Mouse (Mus musculus) urinary bladder, postnatal 14 days (tissue): ENCODE results near the gene Rap1gap2.

Experiments
- DNase-seq: peaks from one replicate; pipeline ENCODE4 v3.0.0; 2021; ENCODE audit warnings: low spot score

Rap1gap2 gene

DNA sequence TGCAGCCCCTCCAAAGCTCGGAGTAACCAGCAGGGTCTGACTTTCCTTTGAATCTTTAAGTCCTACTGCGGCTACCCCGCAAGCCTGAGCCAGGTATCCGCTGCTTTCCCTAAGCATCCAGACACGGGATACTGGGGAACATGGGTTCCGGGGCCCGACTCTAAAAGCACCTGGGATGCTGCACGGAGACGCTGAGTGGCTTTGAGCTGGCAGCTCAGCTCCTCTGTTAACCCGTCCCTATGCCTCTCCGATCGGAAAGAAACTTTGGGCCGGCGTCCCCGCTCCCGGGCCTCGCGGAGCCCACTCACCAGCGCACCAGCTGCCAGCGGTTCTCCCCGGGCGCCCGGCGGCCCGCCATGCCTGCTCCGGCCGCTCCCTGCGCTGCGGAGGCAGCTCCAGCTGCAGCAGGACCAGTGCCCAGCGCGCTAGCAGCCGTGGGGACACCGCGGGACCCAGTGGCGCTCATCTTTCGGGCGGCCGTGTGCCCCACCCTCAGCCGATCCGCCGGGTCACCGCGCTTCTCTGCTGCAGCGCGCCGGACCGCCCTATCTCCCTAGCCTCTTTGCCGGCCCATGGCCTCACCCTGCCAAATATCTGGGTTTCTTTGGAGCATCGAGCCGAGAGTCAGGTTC lies at the start of gene Rap1gap2:
Gene Rap1gap2, minus strand, starts transcription at position 371 of the 632 bp plus-strand sequence.
- DNase-seq, result no peak

- no peak for DNase-seq
These were observed 49.6 kb upstream of the Rap1gap2 start for GRCm38 (mm10) chr11:74660336-74660735.

GRCm38 (mm10) chr11:74655941-74656340 lies 45.2 kb upstream of the Rap1gap2 start:
- no peak for DNase-seq

DNA sequence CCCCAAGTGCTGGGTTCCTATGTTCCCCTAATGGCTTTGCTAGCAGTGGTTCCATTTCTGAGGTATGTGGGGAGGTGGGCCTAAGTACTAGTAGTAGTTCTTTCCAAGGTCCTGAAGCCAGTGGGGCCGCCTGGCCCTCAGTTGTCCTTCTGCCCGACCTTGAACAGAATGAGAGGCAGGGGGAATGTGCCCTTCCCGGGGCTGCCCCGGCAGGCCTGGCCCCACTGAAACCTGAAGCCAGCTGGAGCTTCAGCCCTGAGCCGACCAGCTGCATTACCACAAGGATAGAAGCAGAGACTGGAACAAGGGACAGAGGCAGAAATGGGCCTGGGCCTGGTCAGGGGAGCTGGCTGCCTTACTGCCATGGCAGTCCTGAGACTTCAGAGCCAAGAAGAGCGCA lies 42.7 kb upstream of the Rap1gap2 start:
- no peak for DNase-seq

GRCm38 (mm10) chr11:74652791-74653191 lies 42.1 kb upstream of the Rap1gap2 start:
- no peak for DNase-seq

DNA sequence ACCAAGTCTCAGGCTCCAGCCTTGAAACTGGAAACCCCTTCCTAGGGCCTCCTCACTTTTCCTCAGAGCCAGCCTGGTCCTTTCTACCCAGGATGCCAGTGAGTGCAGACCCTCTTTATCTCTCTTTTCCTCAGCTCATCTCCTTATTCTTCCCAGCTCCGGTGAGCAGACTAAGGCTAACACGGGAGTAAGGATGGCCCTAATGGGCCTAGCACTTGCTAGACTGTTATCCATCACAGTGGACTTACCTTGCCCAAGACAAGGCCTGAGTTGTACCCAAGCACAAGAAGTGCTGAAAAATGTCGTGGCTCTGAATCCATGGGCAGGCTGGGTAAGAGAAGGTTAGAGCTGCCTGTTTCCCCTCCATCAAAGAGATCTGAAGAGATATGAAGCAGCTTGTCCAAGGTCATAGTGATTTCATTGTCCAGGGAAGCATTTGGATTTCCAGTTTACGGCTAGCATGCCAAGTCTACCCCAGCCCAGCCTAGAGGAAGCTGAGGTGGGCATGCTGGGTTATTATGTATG lies 39.9 kb upstream of the Rap1gap2 start:
- DNase-seq, result no peak

- DNase-seq, result peak; percentile 58
These were observed 39.2 kb upstream of the Rap1gap2 start for GRCm38 (mm10) chr11:74649647-74650551.

DNA sequence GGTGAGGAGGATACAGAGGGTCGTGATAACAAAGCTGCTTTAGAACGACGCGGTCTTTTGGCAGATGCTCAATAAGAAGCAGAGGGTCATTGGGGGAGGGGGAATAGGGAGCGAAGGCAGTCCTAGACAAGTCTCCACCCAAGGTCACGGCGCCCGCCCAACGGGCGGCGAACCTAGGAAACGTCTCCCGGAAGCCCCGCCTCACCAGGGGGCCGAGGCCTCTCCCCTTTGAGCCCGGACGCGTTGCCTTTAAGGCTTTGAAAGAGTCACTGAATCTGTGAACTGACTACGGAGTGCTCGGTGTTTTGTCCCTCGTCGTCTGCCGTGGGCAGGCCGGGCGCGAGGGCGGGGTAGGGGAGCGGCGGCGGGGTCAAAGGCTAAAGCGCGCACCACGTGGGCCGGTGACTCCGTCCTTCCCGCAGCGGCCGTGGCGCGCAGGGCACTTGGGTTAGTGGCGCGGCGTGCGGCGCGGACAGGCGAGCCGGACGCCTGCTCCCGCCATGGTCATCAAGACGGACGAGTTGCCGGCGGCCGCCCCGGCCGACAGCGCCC lies 38.5 kb upstream of the Rap1gap2 start, which contains the start of gene Cluh:
Gene Cluh, plus strand, starts transcription at position 401 of the 552 bp plus-strand sequence.
- DNase-seq, result peak; percentile 97

GRCm38 (mm10) chr11:74648676-74649075 lies 38.0 kb upstream of the Rap1gap2 start:
- DNase-seq, result no peak

DNA sequence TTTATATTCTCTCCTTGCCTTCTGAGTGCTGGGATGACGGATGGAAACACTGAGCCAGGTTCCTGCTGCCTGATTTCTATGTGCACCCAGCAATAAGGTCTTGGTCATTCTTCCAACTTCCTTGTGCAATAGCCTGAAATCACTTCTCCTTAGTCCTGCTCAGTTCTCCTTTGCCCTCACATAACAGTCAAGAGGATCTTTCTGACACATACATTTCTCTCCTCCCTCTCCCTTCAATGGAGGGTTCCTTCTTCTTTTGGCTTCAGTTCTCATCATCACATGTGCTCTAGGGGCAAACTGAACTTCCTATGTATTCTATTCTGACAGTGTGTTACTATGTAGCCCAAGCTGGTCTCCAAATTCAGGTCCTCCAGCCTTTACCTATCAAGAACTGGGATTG lies 37.3 kb upstream of the Rap1gap2 start:
- DNase-seq, result no peak

GRCm38 (mm10) chr11:74639628-74640027 lies 28.9 kb upstream of the Rap1gap2 start:
- DNase-seq, result no peak

- peak; percentile 21 for DNase-seq
These were observed 28.2 kb upstream of the Rap1gap2 start for GRCm38 (mm10) chr11:74638791-74639411.

- peak; percentile 85 for DNase-seq
These were observed 27.5 kb upstream of the Rap1gap2 start for GRCm38 (mm10) chr11:74637971-74638790.

DNA sequence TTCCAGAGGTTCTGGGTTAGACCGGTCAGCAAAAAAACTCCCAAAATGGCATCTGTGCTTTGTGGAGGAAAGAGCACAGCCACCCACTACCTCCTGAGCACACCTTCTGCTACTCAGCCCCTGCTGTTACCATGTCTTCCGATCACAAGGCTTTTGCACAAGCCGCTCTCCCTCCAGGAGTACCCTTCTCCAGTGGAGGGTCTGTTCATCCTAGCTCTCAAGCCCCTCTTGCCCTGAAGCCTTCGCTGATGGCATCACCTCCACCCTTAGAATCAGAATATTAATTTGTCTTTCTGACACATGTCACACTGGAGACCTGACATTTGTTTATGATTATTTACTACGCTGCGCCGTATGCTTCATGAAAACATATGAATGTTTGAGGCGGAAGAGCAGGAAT lies 26.8 kb upstream of the Rap1gap2 start:
- DNase-seq, result no peak

GRCm38 (mm10) chr11:74634490-74635275 lies 24.0 kb upstream of the Rap1gap2 start:
- DNase-seq, result peak; percentile 67

DNA sequence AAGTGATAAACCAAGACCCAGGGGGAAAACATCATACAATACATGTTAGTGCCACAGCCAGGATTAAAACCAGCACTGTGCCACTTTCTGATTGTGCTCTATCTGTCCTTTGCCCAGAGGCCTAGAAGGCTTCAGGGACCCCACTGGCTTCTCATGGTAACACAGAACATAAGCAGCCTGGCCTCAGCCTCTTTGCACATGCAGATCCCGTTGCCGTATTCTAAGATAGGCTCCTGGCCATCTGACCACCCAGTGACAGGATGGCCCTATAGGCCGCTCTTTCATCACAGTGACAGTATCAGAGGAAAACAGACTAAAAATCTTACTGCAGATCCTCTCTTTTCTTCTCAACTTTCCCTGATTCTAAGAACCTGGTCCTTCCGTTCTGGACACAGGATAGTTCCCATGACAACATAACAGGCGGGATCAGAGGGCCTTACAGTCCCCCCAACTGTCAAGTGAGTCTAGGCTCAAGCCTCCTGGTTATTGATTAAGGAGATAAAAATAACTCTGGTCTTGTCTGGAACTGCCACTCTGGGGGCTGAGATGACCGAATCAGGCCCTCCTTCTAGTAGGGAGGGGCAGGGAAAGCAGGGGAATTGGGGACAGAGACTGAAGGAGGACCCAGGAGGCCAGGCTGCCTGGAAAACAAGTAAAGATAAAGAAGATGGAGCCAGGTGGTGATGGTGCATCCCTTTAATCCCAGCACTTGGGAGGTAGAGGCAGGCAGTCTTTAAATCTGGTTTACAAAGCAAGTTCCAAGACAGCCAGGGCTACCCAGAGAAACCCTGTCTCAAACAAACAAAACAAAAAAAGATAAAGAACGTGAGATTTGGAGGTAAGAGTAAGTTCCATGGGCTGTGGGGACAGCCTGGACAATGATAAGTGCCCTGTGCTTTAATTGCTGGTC lies 21.4 kb upstream of the Rap1gap2 start:
- no peak for DNase-seq

DNA sequence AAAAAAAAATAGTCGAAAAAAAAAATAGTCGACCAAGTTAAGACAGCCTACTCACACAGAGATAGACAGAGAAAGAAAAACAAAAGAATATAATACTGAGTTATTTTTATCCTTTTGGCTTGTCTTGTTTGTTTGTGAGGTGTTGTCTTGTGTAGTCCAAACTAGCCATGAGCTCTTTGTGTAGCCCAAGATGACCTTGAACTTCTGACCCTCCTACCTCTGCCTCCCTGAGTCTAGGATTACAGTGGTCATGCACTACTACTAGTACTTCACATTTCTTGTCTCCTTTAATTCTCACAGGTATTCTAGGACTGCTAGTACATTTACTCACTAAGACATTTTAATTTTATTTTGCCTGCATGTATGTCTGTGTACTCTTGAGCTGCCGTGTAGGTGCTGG lies 16.8 kb upstream of the Rap1gap2 start:
- no peak for DNase-seq

DNA sequence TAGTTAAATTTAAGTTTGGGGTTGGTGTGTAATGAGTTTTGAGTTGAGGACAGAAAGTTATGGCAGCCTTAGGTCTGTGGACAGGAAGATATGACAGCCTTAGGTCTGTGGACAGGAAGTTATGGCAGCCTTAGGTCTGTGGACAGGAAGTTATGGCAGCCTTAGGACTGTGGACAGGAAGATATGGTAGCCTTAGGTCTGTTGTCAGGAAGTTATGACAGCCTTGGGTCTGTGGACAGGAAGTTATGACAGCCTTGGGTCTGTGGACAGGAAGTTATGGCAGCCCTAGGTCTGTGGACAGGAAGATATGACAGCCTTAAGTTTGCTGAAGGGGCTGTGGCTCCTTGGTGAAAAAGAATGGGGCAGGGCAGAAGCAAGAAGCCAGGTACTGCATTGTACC lies 14.6 kb upstream of the Rap1gap2 start:
- no peak for DNase-seq

GRCm38 (mm10) chr11:74623693-74624092 lies 13.0 kb upstream of the Rap1gap2 start:
- DNase-seq, result no peak
